Mouse (Mus musculus): ENCODE results near the gene Pigv. TPM values are rescaled to one million over a fixed set of nuclear protein-coding genes. Genes with fewer than 3 reads are reported as not detected.
A peak's percentile ranks its signal among the peaks of the same experiment; 100 is the strongest.

The Pigv gene
- polyA plus RNA-seq (2015; fragmentation: Nextera tagmentation; extraction: Ambion mirVana) = 16.2 and 17.6 TPM in 2 replicates

DNA sequence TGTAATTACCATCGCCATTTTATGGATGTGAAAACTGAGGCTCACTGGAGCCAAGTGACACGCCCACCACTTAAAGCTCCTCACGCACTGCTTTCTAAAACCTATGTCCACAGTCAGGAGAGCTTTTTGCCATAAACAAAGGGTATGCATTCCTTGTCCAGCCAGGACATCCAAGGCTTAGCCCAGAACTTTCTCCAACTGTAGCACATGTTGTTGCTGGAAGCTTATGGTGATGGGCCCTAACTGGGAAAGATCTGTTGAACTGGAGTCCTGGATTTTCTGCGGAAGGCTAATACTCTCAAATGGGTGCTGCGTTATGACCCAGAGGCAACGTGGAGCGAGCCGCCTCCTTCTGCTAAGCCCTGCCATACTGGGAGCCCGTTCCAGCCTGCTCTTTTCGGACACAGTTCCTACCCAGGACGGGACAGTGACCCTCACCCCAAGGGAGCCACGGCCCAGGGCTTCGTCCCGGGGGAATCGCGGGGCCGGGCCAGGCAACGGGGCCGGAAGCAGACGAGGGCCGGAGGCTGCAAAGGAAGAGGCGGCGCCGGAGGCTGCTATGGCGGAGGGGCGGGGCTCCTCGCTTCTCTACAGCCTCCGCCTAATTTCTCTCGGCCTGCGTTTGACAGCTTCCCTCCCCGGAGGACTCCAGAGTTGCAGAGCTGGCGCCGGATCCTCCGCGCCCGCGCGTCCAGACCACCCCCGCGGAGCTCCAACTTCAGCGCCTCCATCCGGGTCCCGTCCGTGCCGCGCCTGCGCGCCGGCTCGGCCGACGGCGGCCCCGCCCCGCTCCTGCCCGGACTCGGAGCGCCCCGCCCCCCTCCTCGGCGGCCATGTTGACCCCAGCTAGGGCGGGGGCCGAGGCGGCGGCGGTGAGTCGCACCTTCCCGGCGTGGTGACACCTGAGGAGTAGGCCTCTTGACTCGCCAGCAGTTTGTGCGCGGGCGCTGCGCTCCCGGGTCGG lies at the start of gene Pigv:
Gene Pigv, minus strand, starts transcription at position 767 of the 964 bp plus-strand sequence.
- ATAC-seq (ENCODE audit: insufficient number of reproducible peaks, low FRiP score, low TSS enrichment, low read depth) = peak; percentile 91
- Histone ChIP-seq H3K4me2 (replicated peaks) (peak within 1 kb of the TSS; percentile 73), H3K4me1 (peaks cover 50% of the 10 kb centered on the region), H3K4me3 (replicated peaks) (peak within 1 kb of the TSS; percentile 79), H3K9me3 (replicated peaks) (no peaks in the 10 kb centered on the region), H3K27ac (replicated peaks) (peak within 1 kb of the TSS; percentile 99), H3K9ac (peak within 1 kb of the TSS; percentile 92), H3K27me3 (no peaks in the 10 kb centered on the region), H3K36me3 (0 out of 2 replicates have a peak, but pooled peaks cover 3% of the 10 kb centered on the region)
- under 1% methylated on average over 74 of the region's 76 CpGs for WGBS

GRCm38 (mm10) chr4:133719791-133720190 lies 47.3 kb upstream of the Pigv start:
- Histone ChIP-seq H3K4me2 (replicated peaks) (no peak overlapping the region), H3K27me3 (no peaks in the 10 kb centered on the region), H3K9ac (no peak overlapping the region), H3K9me3 (replicated peaks) (no peaks in the 10 kb centered on the region), H3K27ac (replicated peaks) (no peak overlapping the region), H3K4me1 (no peaks in the 10 kb centered on the region), H3K36me3 (peaks cover 84% of the 10 kb centered on the region), H3K4me3 (replicated peaks) (no peak overlapping the region)
- 73% methylated on average over 3 of the region's 3 CpGs for WGBS
- no peak for ATAC-seq (ENCODE audit: insufficient number of reproducible peaks, low FRiP score, low TSS enrichment, low read depth)

GRCm38 (mm10) chr4:133712755-133713154 lies 40.3 kb upstream of the Pigv start:
- H3K4me1 ChIP-seq = peaks cover 15% of the 10 kb centered on the region
- H3K27me3 ChIP-seq = no peaks in the 10 kb centered on the region
- no peak for ATAC-seq (ENCODE audit: insufficient number of reproducible peaks, low FRiP score, low TSS enrichment, low read depth)
- H3K36me3 ChIP-seq = peaks cover 59% of the 10 kb centered on the region
- no peak overlapping the region for H3K4me3 ChIP-seq (replicated peaks)
- WGBS = 81% methylated on average over 5 of the region's 5 CpGs
- H3K27ac ChIP-seq (replicated peaks) = no peak overlapping the region
- H3K9ac ChIP-seq = no peak overlapping the region
- H3K4me2 ChIP-seq (replicated peaks) = no peak overlapping the region
- no peaks in the 10 kb centered on the region for H3K9me3 ChIP-seq (replicated peaks)

DNA sequence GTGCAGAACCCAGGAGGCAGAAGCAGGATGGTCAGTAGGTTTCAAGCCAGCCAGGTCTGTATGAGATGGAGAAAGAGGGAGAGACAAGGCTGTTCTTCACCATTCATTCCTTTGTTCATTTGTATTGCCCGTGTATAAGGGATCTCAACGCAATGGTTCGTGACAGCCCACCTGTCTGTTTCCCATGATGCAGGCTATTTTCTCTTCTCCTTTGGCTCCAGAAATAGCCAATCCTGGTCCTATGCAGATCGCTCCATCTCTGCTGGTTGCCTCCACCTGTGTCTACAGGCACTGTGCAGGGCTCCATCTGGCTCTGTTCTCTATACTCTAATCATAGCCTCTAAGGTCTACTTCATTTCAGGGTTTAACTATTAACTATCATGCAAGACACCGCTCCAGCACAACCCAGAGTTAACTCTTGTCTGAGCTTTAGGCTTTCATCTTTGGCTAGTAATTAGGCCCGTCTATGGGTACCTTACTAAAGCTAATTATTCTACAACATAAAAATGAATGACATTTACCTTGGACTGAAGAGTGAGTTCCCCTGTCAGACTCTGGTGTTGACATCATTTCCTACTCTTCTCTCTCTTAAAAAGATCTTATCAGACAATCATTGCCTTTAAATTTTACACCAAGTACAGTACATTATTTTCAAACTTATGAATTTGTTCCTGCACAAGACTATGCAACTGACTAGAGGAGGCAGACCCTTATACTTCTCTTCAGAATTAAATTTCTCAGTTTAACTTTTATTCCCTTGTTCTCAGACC lies 39.0 kb upstream of the Pigv start:
- peaks cover 26% of the 10 kb centered on the region for H3K4me1 ChIP-seq
- H3K27ac ChIP-seq (replicated peaks) = no peak overlapping the region
- peaks cover 53% of the 10 kb centered on the region for H3K36me3 ChIP-seq
- no peak overlapping the region for H3K4me2 ChIP-seq (replicated peaks)
- H3K27me3 ChIP-seq = no peaks in the 10 kb centered on the region
- ATAC-seq (ENCODE audit: insufficient number of reproducible peaks, low FRiP score, low TSS enrichment, low read depth) = no peak
- WGBS = 87% methylated on average over 6 of the region's 6 CpGs
- H3K9ac ChIP-seq = no peak overlapping the region
- H3K9me3 ChIP-seq (replicated peaks) = no peaks in the 10 kb centered on the region
- no peak overlapping the region for H3K4me3 ChIP-seq (replicated peaks)

DNA sequence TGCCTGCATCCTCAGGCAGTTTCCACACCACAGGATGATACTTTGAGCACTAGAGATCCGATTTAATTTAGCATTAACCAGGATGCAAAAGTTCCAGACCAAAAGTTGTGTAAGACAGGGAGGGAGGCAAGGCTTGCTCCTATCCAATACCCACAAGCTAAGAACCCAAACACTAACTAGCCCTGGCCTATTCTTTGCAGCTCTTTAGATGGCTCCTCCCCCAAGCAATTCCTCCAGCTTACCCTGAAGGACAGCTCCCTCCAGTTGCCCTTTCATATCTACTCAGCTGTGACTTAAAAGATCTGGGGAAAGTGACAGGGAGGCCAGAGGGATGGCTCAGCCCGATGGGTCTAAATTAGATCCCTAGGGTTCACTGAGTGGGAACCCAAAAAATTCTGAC lies 36.9 kb upstream of the Pigv start:
- Histone ChIP-seq H3K9me3 (replicated peaks) (no peaks in the 10 kb centered on the region), H3K27ac (replicated peaks) (no peak overlapping the region), H3K4me3 (replicated peaks) (no peak overlapping the region), H3K36me3 (peaks cover 40% of the 10 kb centered on the region), H3K4me1 (peaks cover 34% of the 10 kb centered on the region), H3K4me2 (replicated peaks) (no peak overlapping the region), H3K27me3 (no peaks in the 10 kb centered on the region), H3K9ac (no peak overlapping the region)
- no peak for ATAC-seq (ENCODE audit: insufficient number of reproducible peaks, low FRiP score, low TSS enrichment, low read depth)
- WGBS = 54% methylated on average over 2 of the region's 2 CpGs

- H3K27me3 ChIP-seq = no peaks in the 10 kb centered on the region
- no peak overlapping the region for H3K4me3 ChIP-seq (replicated peaks)
- no peak overlapping the region for H3K9ac ChIP-seq
- H3K9me3 ChIP-seq (replicated peaks) = no peaks in the 10 kb centered on the region
- no peak overlapping the region for H3K4me2 ChIP-seq (replicated peaks)
- ATAC-seq (ENCODE audit: insufficient number of reproducible peaks, low FRiP score, low TSS enrichment, low read depth) = no peak
- peaks cover 34% of the 10 kb centered on the region for H3K4me1 ChIP-seq
- peaks cover 36% of the 10 kb centered on the region for H3K36me3 ChIP-seq
- H3K27ac ChIP-seq (replicated peaks) = peak overlapping the region; percentile 86
- WGBS = 40% methylated on average over 1 of the region's 1 CpGs
Observed at GRCm38 (mm10) chr4:133707464-133707863, 35.0 kb upstream of the Pigv start.

DNA sequence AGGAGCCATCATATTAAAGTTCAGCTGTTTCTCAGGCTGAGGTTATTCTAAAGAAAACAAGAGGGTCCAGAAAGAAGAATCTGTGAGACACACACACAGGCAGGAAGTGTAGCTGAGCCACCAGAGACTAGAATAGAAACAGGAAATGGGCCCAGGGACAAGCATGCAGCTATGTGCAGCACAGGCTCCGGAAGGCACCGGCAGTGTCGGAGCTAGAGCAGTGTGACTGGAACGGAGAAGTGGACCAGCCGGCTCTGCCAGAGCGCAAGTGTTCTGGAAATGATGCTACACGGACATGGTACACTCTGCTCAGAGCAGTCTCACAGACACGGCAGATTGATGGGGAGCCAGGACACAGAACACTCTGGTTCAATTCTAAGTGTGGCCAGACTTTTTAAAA lies 34.5 kb upstream of the Pigv start:
- Histone ChIP-seq H3K9ac (no peak overlapping the region), H3K4me2 (replicated peaks) (0 out of 2 replicates have a peak overlapping the region, but pooled peaks have one; percentile 12), H3K9me3 (replicated peaks) (no peaks in the 10 kb centered on the region), H3K27me3 (no peaks in the 10 kb centered on the region), H3K36me3 (peaks cover 40% of the 10 kb centered on the region), H3K27ac (replicated peaks) (peak overlapping the region; percentile 86), H3K4me3 (replicated peaks) (no peak overlapping the region), H3K4me1 (peaks cover 34% of the 10 kb centered on the region)
- ATAC-seq (ENCODE audit: insufficient number of reproducible peaks, low FRiP score, low TSS enrichment, low read depth) = peak; percentile 83
- whole genome bisulfite sequencing = 40% methylated on average over 8 of the region's 8 CpGs

GRCm38 (mm10) chr4:133705062-133705461 lies 32.6 kb upstream of the Pigv start:
- H3K27me3 ChIP-seq = no peaks in the 10 kb centered on the region
- no peak overlapping the region for H3K4me2 ChIP-seq (replicated peaks)
- no peak overlapping the region for H3K9ac ChIP-seq
- no peak overlapping the region for H3K4me3 ChIP-seq (replicated peaks)
- H3K27ac ChIP-seq (replicated peaks) = no peak overlapping the region
- H3K4me1 ChIP-seq = peaks cover 46% of the 10 kb centered on the region
- H3K36me3 ChIP-seq = peaks cover 35% of the 10 kb centered on the region; the same call in 1 of the 2 replicates
- no peak for ATAC-seq (ENCODE audit: insufficient number of reproducible peaks, low FRiP score, low TSS enrichment, low read depth)
- WGBS = 85% methylated on average over 4 of the region's 4 CpGs
- no peaks in the 10 kb centered on the region for H3K9me3 ChIP-seq (replicated peaks)

DNA sequence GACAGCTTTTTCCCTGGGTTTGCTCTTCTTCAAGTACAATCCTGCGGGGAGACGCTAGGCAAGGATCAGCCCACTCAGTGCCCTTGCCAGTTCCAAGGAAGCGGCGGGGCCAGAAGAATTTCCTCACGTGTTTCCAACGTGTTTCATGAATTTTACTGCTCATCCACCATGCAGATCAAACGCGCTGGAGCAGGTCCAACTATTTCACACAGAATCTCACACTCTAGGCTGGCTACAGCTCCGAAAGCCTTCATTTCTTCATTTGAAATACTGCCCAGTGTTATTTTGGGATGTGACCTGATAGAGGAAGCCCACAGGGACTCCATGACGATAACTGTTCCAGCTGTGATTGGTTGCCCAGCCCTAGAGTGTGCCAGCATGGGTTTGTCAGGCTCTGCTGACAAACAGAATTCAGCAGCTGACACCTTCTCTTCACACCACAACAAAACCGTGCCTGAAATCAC lies 28.5 kb upstream of the Pigv start:
- no peaks in the 10 kb centered on the region for H3K9me3 ChIP-seq (replicated peaks)
- peaks cover 15% of the 10 kb centered on the region for H3K4me1 ChIP-seq
- ATAC-seq (ENCODE audit: insufficient number of reproducible peaks, low FRiP score, low TSS enrichment, low read depth) = no peak
- WGBS = 60% methylated on average over 11 of the region's 11 CpGs
- H3K4me3 ChIP-seq (replicated peaks) = no peak overlapping the region
- no peak overlapping the region for H3K27ac ChIP-seq (replicated peaks)
- no peaks in the 10 kb centered on the region for H3K27me3 ChIP-seq
- no peak overlapping the region for H3K9ac ChIP-seq
- H3K36me3 ChIP-seq = peaks cover 42% of the 10 kb centered on the region
- no peak overlapping the region for H3K4me2 ChIP-seq (replicated peaks)

GRCm38 (mm10) chr4:133695363-133695762 lies 22.9 kb upstream of the Pigv start:
- Histone ChIP-seq H3K4me3 (replicated peaks) (no peak overlapping the region), H3K9me3 (replicated peaks) (no peaks in the 10 kb centered on the region), H3K36me3 (peaks cover 78% of the 10 kb centered on the region), H3K4me2 (replicated peaks) (no peak overlapping the region), H3K27me3 (no peaks in the 10 kb centered on the region), H3K9ac (no peak overlapping the region), H3K4me1 (peaks cover 8% of the 10 kb centered on the region), H3K27ac (replicated peaks) (no peak overlapping the region)
- WGBS = 74% methylated on average over 3 of the region's 3 CpGs
- ATAC-seq (ENCODE audit: insufficient number of reproducible peaks, low FRiP score, low TSS enrichment, low read depth) = no peak

- Histone ChIP-seq H3K9ac (no peak overlapping the region), H3K4me1 (peaks cover 21% of the 10 kb centered on the region), H3K9me3 (replicated peaks) (no peaks in the 10 kb centered on the region), H3K4me2 (replicated peaks) (no peak overlapping the region), H3K27ac (replicated peaks) (peak overlapping the region; percentile 31), H3K36me3 (peaks cover 100% of the 10 kb centered on the region), H3K4me3 (replicated peaks) (no peak overlapping the region), H3K27me3 (no peaks in the 10 kb centered on the region)
- ATAC-seq (ENCODE audit: insufficient number of reproducible peaks, low FRiP score, low TSS enrichment, low read depth) = no peak
- 24% methylated on average over 5 of the region's 5 CpGs for WGBS
Observed at GRCm38 (mm10) chr4:133690252-133690651, 17.8 kb upstream of the Pigv start.
